ENCODE assay signal across 9 mouse cellular contexts in the genomic region with DNA sequence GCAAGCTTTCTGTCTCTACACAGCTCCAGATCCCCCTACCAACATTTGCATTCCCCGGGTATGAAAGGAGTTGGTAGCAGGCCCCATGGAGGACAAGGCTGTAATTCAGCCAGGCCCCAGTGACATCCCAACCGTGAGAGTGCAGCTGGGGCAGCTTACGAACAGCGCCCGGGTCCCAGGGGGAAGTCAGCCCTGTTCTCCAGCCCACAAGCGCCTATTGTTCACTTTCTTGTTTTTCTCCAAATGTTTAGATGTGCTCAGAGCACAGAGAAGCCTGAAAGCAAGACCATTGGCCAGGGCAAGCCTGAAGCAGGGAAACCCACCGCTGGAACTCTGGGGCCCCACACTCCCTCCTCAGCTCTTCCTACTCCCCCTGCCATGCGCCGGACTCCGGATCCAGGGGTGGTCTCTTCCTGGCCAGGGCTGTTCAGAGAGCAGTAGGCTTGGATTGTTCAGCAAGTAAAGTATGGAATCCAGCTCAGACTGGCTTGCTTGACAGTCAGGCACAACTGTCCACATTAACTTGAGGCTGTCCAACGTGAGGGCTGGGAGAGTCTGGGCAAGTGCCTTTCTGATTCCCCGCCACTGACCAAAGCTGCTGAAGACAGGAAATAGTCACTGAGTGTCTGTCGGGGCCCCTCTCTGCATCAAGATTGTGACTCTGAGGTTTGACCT.
DNase-seq lines count a peak whose midpoint lies in the region; ATAC-seq and TF ChIP-seq lines count a peak whose summit lies in the region.
"Had no signal": no experiment of that assay in that cellular context is flagged by ENCODE, and none has a peak within 500 bp of the region (broad histone marks: within the 10 kb centered on the region; RNA-seq: fewer than 3 reads in every experiment).

No protein-coding gene starts in this region.

- TF ChIP-seq CTCF in heart, adult 2 months (IDR thresholded peaks at IDR 0.05): no peak
- TF ChIP-seq CTCF in intestine, postnatal 0 days (IDR thresholded peaks at IDR 0.05; ENCODE audit: low read depth): no peak

- no peak overlapping the region for H3K4me2 ChIP-seq in intestine, postnatal 0 days (replicated peaks; ENCODE audit: low read depth)

- H3K9ac ChIP-seq in heart, adult 2 months (ENCODE audit: low read depth, low read length): peak overlapping the region; percentile 46
- no peak overlapping the region for H3K9ac ChIP-seq in intestine, postnatal 0 days (ENCODE audit: low read depth, low read length)

- H3K4me3 ChIP-seq in heart, adult 2 months: no peak overlapping the region
- no peak overlapping the region for H3K4me3 ChIP-seq in intestine, postnatal 0 days (ENCODE audit: low read depth, low read length)
- no peak overlapping the region for H3K4me3 ChIP-seq in midbrain, embryonic 10.5 days

- no peak for TF ChIP-seq EP300 in heart, adult 2 months (IDR thresholded peaks at IDR 0.05; ENCODE audit: insufficient read depth, low read depth, low read length)

- peak; percentile 64 for DNase-seq in layer of hippocampus, adult 11-12 months (ENCODE audit: low spot score)
- DNase-seq in layer of hippocampus, postnatal 25 days (ENCODE audit: extremely low spot score in 1 of 2, low spot score in 1 of 2): no peak
- peak; percentile 53 for DNase-seq in embryo, embryonic 10.5 days (ENCODE audit: low spot score)
- DNase-seq in heart, adult 2 months: peak; percentile 59 to 68
- DNase-seq in midbrain, embryonic 10.5 days (ENCODE audit: low spot score): peak; percentile 44
- no peak for DNase-seq in adrenal gland, postnatal 4 days (ENCODE audit: low spot score in 2 of 2)

- WGBS in heart, adult 2 months: 24% methylated on average over 13 of the region's 13 CpGs
- WGBS in intestine, postnatal 0 days: 53% methylated on average over 13 of the region's 13 CpGs
- WGBS in midbrain, embryonic 10.5 days: 22% methylated on average over 13 of the region's 13 CpGs

- H3K36me3 ChIP-seq in heart, adult 2 months (ENCODE audit: control insufficient read depth, insufficient read depth, low read length): no peaks in the 10 kb centered on the region
- H3K36me3 ChIP-seq in intestine, postnatal 0 days (ENCODE audit: control insufficient read depth, insufficient read depth): no peaks in the 10 kb centered on the region
- H3K36me3 ChIP-seq in midbrain, embryonic 10.5 days: no peaks in the 10 kb centered on the region

- ATAC-seq in intestine, postnatal 0 days: no peak
- no peak for ATAC-seq in activated CD4-positive, CD25-positive, alpha-beta regulatory T cell, adult 4 months
- ATAC-seq: Patski had no signal

- intact Hi-C loops in heart, adult 2 months (cut with DNase I): no loop called here

- 0 out of 2 replicates have a peak, but pooled peaks have one; percentile 22 for TF ChIP-seq POLR2A in heart, adult 2 months (IDR thresholded peaks at IDR 0.05; ENCODE audit: insufficient read depth, low read depth, low read length)

- peak overlapping the region; percentile 76 for H3K27ac ChIP-seq in heart, adult 2 months
- peak overlapping the region; percentile 29 for H3K27ac ChIP-seq in intestine, postnatal 0 days (ENCODE audit: low read depth, low read length)
- H3K27ac ChIP-seq in midbrain, embryonic 10.5 days (replicated peaks): peak overlapping the region; percentile 83

- no peaks in the 10 kb centered on the region for H3K27me3 ChIP-seq in heart, adult 2 months (ENCODE audit: control insufficient read depth, insufficient read depth, low read length)
- no peaks in the 10 kb centered on the region for H3K27me3 ChIP-seq in intestine, postnatal 0 days (replicated peaks; ENCODE audit: control insufficient read depth, insufficient read depth, low read length)
- peaks cover 20% of the 10 kb centered on the region for H3K27me3 ChIP-seq in midbrain, embryonic 10.5 days (ENCODE audit: low read depth, poor library complexity, severe bottlenecking)
- H3K27me3 ChIP-seq: Patski had no signal

- no peaks in the 10 kb centered on the region for H3K9me3 ChIP-seq in intestine, postnatal 0 days (ENCODE audit: control insufficient read depth)
- peaks cover 4% of the 10 kb centered on the region; the same call in 1 of the 2 replicates for H3K9me3 ChIP-seq in midbrain, embryonic 10.5 days (replicated peaks)

- H3K4me1 ChIP-seq in heart, adult 2 months (ENCODE audit: control insufficient read depth, insufficient read depth, low read length): peaks cover 40% of the 10 kb centered on the region
- peaks cover 4% of the 10 kb centered on the region; the same call in 1 of the 2 replicates for H3K4me1 ChIP-seq in intestine, postnatal 0 days (replicated peaks; ENCODE audit: control insufficient read depth, insufficient read depth, low read length)
- H3K4me1 ChIP-seq in midbrain, embryonic 10.5 days: peaks cover 76% of the 10 kb centered on the region

- no peaks in the 10 kb centered on the region for H3K79me2 ChIP-seq in heart, adult 2 months (replicated peaks; ENCODE audit: control insufficient read depth, insufficient read depth, low read length)

Comparison
In these comparisons a context has a peak if more than half of its experiments do, and no peak if none do; other contexts are left out.
1. DNase-seq: peak in layer of hippocampus, adult 11-12 months (single experiment), embryo, embryonic 10.5 days (single experiment), heart, adult 2 months (2 of 2) and midbrain, embryonic 10.5 days (single experiment); none in layer of hippocampus, postnatal 25 days (0 of 2) and adrenal gland, postnatal 4 days (0 of 2).
2. H3K27ac ChIP-seq: peak in every context shown above with its lines; median percentile 83 in midbrain, embryonic 10.5 days; 76 in heart, adult 2 months; 29 in intestine, postnatal 0 days.